Mouse (Mus musculus) thymus, postnatal 4 days (tissue): ENCODE data around the gene Gm38431.

Experiments used
- DNase-seq: peaks from one replicate; pipeline ENCODE4 v3.0.0; 2021

The Gm38431 gene

DNA sequence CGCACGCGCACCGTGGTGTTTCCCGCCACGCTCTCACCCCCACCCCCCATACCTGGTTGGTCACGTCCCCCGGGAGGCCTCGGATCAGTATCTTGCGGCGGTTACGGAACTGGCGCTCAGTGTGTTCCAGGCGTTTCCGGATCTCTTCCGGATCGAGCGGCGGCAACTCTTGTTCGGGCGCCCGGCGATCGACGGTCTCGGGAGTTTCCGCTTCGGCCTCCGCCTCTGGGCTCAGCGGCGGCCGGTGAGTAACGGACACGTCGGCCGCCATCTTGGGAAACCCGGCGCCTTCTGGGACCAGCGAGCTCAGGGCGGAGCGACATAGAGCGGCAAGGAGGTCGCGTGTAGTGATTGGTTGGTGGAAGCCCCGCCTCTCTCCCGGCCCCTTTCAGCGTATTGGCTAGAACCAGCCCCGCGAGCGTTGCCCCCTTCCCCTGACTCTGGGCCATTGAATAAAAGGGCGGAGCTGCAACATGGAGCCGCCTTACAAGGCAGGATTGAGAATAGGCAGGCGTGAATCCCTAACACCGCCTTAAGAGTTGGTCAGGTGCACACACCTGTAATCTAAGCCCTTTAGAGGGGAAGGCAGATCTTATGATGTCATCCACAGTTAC, at the start of gene Gm38431, which contains the start of gene Raver1:
Gene Gm38431 (minus strand): TSS at position 291 of the 614 bp plus-strand sequence.
Gene Raver1 (minus strand): TSS at position 302 of the 614 bp plus-strand sequence.
- peak; percentile 96 for DNase-seq

DNA sequence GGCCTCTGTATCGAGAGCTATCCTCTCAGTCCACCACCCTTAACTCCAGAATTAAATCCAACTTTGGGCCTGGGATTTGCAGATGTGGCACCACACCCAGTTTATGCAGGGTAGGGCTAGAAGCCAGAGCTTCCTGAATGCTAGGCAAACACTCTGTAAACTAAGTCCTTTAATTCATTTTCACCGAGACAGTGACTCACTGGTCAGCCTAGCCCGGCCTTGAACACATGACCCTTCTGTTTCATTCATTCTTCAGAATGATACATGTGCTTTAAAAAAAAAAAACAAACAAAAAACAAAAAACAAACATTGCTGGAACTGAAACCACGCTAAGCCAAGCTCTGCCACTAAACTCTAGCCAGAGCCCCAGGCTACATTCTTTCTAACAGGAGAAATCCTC, 46.6 kb upstream of the Gm38431 start:
- no peak for DNase-seq

DNA sequence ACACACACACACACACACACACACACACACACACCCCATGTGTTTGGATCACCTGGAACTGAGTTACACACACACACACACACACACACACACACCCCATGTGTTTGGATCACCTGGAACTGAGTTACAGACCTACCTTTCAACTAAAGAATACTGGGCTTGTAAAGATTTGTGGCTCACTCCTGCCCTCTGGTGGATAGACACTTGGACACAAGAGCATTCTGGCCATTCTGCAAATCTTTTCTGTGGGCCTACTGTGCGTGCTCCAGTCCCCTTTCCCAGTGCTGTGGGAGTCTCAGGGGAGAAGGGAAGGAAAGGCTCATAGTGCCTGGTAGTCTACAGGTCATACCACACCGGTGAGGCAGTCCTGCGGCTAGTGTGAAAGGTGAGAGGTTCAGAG, 45.4 kb upstream of the Gm38431 start:
- DNase-seq = peak; percentile 83

DNA sequence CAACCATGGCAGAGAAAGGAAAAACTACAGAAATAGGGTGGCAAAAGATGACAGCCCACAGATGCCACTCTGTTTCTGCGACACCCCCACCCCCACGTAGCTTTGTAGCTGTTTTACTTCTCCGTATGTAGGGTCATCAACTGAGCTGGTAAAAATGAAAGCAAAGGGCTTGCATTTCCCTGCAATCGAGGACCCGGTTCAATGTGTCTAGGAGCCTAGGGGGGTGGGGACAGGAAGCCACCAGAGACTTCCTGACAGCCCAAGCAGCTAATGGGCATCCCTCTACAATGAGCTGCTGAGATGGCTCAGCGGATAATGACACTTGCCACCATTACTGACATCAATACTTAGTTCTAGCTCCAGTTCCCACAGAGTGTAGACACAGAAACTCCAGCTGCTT, 44.6 kb upstream of the Gm38431 start:
- no peak for DNase-seq

DNA sequence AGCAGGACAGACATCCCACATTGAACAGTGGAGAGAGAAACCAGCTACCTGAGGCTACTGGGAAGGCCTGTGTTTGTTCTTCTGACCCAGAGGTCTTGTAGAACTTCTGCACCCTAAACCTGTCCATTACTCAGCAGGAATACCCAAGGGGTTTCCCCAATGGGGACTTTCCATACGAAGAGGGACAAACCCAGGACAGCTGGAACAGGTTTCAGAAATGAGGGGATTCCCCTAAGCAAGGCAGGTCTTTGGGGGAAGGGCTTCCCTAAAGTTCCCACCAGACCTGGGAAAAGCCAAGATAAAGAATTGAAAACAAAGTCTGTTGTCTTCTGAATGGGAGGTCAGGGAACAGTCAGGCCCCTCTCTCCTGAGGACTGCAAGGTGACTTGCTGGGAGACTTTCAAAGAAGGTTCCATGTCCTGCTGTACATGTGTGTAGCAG, 44.2 kb upstream of the Gm38431 start:
- DNase-seq = no peak

DNA sequence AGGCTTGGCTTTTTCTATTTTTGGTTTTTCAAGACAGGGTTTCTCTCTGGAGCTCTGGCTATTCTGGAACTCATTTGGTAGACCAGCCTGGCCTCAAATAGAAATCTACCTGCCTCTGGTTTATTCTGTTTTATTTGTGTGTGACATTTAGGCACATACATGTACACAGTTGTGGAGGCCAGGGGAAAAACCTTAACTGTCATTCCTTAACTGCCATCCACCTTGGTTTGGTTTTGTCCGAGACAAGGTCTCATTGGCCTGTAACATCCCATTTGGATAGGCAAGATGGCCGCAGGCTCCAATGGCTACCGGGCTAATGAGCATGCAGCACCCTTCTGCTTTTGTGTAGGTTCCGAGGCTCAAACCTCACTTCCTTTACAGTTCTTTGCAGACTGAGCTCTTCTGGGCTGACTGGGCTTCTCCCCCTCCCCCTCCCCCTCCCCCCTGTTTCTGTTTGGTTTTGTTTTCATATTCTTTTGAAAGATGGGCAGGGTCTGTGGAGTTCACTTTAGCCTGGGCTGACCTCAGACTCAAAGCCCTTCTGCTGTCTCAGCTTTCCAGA, 43.6 kb upstream of the Gm38431 start:
- no peak for DNase-seq

DNA sequence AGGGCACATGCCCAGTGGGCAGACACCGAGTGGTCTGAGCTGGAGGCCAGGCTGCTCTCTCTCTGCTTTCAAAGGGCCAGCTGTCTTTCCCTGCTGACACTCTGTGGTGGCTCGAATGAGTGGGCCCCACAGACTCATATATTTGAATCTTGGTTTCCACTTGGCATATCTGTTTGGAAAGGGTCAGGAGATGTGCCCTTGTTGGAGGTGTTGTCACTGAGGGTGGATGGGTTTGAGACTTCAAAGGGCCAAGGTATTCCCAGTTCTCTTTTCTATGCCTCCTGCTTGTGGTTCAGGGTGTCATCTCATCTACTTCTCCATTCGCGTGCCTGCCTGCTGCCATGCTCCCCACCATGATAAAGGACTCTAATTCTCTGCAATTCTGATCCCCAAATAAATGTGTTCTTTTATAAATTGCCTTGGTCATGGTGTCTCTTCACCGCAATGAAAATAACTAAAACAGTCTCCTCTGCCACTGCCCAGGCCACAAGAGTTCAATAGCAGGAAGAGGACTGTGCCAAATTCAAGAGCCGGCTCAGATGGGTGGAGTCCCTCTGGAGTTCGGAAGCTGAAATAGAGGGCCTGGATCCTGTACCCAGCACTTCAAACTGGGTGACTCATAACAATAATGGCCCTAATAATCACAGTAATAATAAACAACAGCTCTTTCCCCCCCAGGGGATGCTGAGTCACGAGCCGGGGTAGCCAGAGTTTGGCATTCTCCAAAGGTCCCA, 43.0 kb upstream of the Gm38431 start:
- no peak for DNase-seq

DNA sequence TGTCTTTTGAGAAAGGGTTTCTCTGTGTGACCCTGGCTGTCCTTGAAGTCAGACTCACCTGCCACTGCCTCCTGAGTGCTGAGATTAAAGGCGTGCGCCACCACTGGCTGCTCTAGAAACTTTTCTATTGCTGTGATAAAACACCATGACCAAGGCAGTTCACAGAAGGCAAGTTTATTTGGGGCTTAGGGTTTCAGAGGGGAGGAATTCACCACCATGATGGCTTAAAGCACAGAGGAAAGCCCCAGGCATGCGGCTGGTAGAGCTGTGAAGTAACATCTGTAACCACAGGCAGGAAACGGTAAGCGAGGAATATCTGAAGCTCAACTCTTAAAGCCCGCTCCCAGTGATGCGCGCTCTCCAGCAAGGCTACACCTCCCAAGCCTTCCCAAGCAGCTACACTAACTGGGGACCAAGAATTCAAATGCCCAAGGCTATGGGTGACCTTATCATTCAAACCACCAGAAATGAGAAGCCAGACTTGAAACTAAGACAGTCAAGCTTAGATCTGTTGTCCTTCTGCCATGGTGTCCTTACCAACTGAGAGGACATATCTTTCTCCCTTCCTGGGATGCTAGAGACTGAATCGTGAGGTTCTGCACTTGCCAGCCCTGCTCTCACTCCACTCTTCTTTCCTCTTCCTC, 41.4 kb upstream of the Gm38431 start:
- DNase-seq = peak; percentile 64

DNA sequence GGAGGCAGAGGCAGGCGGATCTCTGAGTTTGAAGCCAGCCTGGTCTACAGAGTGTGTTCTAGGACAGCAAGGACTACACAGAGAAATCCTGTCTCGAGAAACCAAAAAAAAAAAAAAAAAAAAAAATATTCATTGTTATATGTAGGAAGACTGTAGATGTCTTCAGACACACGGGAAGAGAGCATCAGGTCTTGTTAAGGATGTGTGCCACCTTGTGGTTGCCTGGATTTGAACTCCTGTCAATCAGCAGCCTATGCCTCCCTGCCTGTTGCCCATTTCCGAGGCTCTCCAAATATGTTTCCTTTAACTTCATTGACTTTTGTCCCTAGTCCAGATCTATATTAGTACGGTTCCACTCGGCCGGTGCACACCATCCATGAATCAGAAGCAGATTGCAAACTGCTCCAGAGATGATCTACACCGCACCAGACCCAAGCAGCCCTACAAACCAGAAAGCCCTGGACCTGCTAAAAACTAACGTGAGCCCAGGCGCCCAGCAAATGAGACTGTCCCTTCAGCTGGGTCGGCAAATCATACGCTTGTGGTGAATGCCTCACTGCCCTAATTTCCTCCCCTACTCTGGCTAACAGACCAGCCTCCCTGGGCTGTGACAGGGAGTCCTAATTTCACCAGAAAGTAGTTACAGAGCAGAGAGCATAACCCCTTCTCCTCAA, 40.4 kb upstream of the Gm38431 start:
- peak; percentile 56 for DNase-seq

DNA sequence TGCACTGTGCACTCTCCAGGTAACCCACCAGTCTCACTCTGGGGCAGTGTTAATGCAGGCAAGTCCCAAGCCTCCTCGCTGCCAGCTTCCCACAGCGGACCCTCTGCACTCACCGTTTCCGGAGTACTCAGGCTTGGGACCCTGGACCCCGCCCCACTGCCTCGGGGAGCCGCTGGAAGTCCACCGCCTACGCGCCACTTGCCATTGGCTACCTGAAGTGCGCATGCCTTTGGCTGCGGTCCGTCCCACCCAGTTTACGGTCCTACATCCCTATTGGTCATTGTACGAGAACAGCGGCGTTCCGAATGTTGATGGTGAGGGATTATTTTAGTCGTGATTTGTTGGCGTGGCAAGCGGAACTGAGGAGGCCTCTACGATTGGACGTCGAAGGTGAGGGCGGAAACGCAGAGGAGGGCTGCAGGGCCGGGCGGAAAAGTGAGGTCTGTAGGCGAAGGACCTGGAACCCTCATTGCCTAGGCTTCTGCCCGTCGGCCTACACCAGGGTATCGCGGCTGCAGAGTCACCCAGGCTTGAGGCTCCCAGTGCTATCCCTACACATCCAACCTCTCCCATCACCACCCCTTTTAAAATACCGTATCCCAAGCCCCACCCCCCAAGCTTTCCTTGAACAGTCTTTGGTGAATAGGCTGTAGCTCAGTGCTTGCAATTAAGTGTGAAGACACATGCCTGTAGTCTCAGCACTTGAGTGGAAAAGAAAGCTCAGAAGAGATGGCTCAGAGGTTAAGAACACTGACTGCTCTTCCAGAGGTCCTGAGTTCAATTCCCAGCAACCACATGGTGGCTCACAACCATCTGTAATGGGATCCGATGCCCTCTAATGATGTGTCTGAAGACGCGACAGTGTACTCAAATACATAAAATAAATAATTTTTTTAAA, 39.5 kb upstream of the Gm38431 start, which contains the start of gene Tyk2:
Gene Tyk2 (minus strand): TSS at position 185 of the 898 bp plus-strand sequence.
- DNase-seq = peak; percentile 86

DNA sequence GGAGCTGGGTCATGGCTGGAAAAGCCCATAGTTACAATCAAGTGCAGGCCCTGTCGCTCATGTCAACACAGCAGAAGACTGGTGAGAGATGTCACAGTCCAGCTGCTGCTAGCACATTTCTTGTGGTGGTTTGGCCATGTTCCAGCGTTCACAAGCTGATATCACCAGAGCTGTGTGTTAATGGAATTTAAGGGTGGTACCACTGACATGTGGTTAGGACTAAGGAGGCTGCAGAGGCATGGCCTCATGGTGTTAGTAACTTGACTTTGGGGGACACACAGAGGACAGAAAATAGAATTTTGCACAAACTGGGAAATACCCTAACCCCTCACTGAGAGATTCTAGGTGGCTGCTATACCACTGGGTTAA, 34.4 kb upstream of the Gm38431 start:
- no peak for DNase-seq

DNA sequence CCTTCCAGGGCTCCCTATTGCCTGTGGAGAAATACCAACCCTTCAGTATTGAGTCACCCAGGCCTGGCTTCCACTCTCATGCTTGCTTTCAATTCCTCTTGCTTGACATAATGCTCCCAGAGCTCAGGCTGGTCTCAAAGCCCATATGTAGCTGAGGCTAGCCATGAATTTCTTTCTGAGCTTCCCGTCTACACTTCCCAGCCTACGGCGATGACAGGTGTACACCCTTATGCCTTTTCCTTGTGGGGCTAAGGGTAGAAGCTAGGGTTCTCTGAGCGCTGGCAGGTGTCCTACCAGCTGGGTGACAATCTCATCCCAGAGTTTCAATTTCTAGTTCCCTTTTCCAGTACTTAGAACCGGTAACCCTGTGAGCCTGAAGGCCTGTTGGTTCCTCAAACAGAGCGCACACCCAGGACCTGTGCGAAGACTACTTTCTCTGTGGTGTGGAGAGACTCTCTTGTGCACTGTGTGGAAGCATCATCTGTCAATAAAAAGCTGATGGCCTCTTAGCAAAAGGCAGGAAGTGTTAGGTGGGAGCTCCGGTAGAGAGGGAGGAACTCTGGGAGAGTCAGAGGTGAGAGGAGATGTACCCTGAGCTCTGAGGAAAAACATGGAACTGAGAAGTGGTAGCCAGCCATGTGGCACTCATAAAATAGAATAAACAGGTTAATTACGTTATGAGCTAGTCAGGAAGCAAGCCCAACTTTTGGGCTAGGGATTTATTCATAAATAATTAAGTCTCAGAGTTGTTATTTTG, 33.9 kb upstream of the Gm38431 start:
- no peak for DNase-seq

DNA sequence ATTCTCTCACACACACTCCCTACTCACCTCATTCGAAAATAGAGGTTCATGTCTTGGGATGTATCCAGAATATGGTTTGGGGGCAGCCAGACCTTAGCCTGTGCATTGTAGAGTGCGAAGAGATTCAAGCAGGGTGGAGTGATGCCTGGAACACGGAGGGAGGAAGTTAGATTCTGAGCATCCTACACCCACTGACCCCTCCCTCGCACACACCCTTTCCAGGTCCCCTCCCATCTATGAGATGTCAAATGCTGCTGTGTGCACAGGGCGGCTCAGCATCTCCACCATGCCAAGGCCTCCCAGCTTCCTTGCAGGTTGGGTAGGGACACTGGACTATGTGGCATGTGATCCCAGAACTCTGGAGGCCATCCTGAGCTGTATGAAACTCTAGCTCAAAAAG, 33.0 kb upstream of the Gm38431 start:
- no peak for DNase-seq

DNA sequence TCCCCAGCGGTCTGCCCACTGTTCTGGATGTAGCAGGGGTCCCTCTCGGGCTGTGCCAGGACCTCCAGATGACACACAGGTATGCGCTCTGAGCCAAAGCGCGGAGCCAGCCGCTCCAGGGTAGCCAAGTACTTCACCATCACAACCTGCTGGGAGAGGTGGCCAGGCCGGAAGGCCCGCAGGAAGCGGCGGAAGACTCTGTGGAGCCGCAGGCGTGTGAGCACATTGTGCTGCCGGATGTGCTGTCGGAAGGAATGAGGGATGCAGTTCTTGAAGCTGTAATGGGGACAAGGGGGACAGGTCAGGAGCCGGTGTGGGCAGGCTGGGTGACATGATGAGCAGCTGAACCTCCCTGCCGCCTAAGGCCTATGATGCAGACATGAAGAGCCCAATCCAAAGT, 29.7 kb upstream of the Gm38431 start:
- no peak for DNase-seq

DNA sequence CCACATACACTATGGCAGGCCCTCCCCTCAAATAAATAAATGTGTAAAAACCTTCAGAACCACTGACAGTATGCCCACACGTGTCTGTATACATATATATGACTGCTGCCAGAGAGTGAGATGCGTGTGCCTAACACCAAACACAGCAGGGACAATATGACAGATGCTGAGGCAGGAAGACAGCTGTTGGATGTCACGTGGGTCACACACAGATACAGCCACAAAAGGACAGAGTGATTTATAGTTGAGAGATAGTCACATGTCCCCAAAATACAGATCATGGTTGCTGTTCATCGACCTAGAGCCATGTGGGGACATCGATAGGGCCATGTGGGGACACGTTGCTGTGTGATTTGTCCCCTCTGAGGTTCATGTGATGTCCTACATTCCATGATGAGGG, 25.3 kb upstream of the Gm38431 start:
- no peak for DNase-seq

DNA sequence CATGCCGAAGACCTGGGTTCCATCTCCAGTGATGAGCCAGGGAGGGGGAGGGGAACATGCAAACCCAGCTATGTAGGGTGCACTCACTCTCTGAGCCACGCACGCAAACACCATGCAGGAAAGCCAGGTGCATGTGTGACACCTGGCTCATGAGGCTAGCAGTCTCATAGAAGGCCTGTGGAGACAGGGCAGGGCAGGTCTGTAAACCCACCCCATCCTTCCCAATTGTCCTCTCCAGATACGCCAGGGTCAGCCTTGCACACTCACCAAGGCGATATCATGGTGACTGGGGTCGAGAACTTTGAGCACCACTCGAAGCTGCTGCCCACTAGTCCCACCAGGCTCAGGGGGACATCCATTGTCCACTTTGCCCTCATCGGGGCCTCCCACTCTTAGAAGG, 23.3 kb upstream of the Gm38431 start:
- no peak for DNase-seq

DNA sequence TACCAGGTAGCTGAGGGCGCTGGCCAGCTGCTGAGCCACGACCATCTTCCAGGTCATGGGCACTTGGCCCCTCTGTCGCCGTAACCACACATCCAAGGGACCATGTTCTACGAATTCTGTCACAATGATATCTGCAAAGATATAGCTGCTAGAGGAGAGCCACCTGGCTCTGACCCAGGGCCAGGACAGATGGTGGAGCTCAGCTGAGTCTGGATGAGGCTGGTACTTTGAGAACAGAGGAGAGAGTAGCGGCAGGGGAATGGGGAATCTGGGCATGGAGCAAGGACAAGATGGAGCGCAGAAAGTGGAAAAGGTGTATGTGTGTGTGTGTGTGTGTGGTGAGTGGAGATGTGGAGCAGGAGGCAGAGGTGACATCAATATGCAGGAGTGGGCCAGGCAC, 22.4 kb upstream of the Gm38431 start:
- no peak for DNase-seq

DNA sequence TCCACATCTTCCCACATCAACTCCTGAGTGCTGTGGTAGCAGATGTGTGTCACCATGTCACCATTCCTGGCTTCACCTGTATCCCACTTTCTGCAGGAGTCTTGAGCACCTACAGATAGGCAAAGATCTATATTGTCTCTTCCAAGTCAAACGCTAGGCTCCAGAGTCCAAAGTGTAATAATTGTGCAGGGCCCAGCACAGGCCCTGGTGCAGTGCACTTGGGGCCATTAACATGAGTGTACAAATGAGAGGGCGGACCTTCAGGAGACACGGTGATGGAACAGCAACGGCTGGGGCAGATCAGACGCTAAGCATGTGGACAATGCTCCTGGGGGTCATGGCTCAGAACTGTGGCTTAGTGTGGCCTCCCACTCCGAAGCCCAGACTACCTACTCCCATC, 22.0 kb upstream of the Gm38431 start:
- no peak for DNase-seq

DNA sequence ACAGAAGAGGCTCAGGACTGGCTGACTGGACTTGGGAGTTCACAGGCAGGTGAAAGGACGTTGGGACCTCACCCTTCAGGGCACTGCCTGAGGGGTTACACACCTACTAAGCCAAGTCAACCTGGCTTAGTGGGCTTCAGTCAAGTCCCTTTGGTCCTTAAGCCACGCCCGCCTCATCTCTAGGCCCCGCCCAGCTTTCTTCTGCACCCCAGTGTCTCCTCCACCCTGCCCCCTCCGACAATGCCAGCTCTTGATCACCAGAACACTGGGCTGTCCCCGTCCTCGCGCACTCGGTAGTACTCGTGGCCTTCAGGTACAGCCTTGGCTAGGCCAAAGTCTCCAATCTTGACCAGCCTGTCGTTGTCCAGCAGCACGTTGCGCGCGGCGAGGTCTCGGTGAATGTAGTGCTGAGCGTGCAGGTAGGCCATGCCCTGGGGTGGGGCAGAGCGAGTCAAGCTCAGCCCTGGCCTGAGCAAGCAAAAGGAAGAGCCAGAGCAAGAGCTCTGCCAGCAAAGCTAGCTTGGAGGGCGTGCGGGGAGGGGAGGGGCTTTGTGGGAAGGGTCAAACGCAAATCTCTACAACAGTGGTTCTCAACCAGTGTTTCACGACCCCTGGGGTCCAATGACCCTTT, 15.9 kb upstream of the Gm38431 start:
- DNase-seq = no peak

DNA sequence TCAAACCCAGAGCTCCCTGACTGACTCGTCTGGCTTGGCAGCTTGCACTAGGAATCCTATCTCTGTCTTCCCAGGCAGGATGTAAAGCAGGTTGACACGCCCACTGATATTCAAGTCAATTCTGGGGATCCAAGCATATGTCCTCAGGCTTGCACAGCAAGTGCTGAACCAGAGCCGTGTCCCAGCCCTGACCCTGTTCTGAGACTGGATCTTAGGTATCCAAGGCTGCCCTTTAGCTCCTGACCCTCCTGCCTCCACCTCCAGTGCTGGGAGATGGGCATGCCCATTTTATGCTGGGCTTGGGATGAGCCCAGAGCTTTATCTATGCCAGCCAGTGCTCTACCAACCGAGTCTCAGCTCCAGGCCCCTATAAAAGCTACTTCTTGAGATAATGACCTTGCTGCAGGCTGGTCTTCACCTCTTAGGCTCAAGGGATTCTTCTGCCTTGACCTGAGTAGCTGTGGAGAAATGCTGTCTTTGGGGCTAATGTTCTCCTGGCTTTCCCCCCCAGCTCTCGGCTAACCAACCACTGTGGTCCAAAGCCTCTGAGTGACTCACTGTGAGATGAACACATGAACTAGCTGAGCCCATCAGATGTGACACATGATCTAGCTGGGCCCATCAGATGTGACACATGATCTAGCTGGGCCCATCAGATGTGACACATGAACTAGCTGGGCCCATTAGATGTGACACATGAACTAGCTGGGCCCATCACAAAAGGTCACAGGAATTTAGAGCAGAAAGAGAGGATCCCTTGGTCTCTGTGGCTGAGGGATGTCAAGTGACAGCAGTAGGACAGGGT, 14.2 kb upstream of the Gm38431 start:
- DNase-seq = no peak
